Mouse (Mus musculus): ENCODE measurements around the gene Psen1. TPM values are rescaled to one million over a fixed set of nuclear protein-coding genes. Genes with fewer than 3 reads are reported as not detected.
A peak's percentile ranks its signal among the peaks of the same experiment; 100 is the strongest.

The Psen1 gene
- polyA plus RNA-seq, 1 experiment, result 109 TPM

GRCm38 (mm10) chr12:83706951-83707350 is 19.0 kb downstream of the Psen1 start:
- no peaks in the 10 kb centered on the region for H3K27me3 ChIP-seq (ENCODE audit: control insufficient read depth, insufficient read depth, low read length)
- TF ChIP-seq POLR2A (IDR thresholded peaks at IDR 0.05; ENCODE audit: control insufficient read depth, low read depth, low read length), result no peak
- no peak for TF ChIP-seq CTCF (IDR thresholded peaks at IDR 0.05; ENCODE audit: control insufficient read depth, insufficient read depth, insufficient replicate concordance, low read depth, low read length)
- no peak overlapping the region for H3K4me3 ChIP-seq (ENCODE audit: control insufficient read depth, low read depth, low read length)
- H3K36me3 ChIP-seq (ENCODE audit: control insufficient read depth, insufficient read depth, low read length), result peaks cover 1% of the 10 kb centered on the region; the same call in 1 of the 2 replicates
- no peak overlapping the region for H3K27ac ChIP-seq (ENCODE audit: control insufficient read depth, insufficient read depth, low read depth, low read length)
- H3K4me1 ChIP-seq (ENCODE audit: control insufficient read depth, insufficient read depth, low read length), result no peaks in the 10 kb centered on the region

DNA sequence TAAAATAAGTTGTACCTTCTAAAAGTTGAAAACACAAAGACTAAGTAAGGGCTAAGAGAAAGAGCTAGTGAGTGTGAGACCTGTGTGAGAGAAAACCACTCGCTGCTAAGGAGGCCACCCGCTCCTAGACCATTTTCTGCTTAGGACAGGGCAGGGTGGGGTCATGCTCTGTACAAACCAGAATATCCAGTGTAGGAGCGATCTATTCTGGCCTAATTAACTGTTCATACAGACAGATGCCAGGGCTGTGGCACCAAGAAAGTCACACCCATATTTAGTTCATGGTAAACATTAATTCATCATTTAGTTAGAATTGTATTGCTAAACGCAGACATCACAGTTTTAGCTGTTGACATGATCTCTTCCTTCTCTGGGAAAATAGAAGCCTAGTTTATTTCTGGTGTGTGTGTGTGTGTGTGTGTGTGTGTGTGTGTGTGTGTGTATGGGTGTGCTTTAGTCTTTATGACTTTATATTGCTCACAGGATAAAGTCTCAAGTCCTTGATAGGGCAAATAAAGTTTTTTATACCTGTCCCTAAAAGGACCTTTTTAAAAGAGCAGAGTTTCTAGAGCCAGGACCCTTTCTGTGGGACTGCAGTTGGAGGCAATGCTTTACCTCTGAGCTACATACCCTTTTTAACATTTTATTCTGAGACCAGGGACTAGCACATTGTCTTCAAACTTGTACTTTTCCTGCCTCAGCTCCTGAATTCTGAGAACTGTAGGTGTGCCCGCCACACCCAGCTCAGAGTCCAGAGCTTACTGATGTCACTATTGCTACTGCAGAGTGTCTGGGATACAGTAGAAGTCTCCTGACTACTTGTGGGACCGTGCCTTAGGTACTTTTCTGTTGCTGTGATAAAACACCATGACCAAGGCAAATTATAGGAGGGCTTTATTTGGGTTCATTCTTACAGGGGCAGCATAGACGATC is 20.5 kb downstream of the Psen1 start:
- H3K27me3 ChIP-seq (ENCODE audit: control insufficient read depth, insufficient read depth, low read length), result no peaks in the 10 kb centered on the region
- H3K4me1 ChIP-seq (ENCODE audit: control insufficient read depth, insufficient read depth, low read length), result no peaks in the 10 kb centered on the region
- peak overlapping the region; percentile 66; the same call in 1 of the 2 replicates for H3K27ac ChIP-seq (ENCODE audit: control insufficient read depth, insufficient read depth, low read depth, low read length)
- TF ChIP-seq POLR2A (IDR thresholded peaks at IDR 0.05; ENCODE audit: control insufficient read depth, low read depth, low read length), result no peak
- no peak for TF ChIP-seq CTCF (IDR thresholded peaks at IDR 0.05; ENCODE audit: control insufficient read depth, insufficient read depth, insufficient replicate concordance, low read depth, low read length)
- peaks cover 4% of the 10 kb centered on the region; the same call in 1 of the 2 replicates for H3K36me3 ChIP-seq (ENCODE audit: control insufficient read depth, insufficient read depth, low read length)
- no peak overlapping the region for H3K4me3 ChIP-seq (ENCODE audit: control insufficient read depth, low read depth, low read length)

GRCm38 (mm10) chr12:83709934-83710333 is 22.0 kb downstream of the Psen1 start:
- Histone ChIP-seq H3K4me3 (ENCODE audit: control insufficient read depth, low read depth, low read length) (no peak overlapping the region), H3K27me3 (ENCODE audit: control insufficient read depth, insufficient read depth, low read length) (no peaks in the 10 kb centered on the region), H3K36me3 (ENCODE audit: control insufficient read depth, insufficient read depth, low read length) (peaks cover 4% of the 10 kb centered on the region; the same call in 1 of the 2 replicates), H3K27ac (ENCODE audit: control insufficient read depth, insufficient read depth, low read depth, low read length) (no peak overlapping the region), H3K4me1 (ENCODE audit: control insufficient read depth, insufficient read depth, low read length) (no peaks in the 10 kb centered on the region)
- TF ChIP-seq POLR2A (IDR thresholded peaks at IDR 0.05; ENCODE audit: control insufficient read depth, low read depth, low read length) (no peak), CTCF (IDR thresholded peaks at IDR 0.05; ENCODE audit: control insufficient read depth, insufficient read depth, insufficient replicate concordance, low read depth, low read length) (no peak)

DNA sequence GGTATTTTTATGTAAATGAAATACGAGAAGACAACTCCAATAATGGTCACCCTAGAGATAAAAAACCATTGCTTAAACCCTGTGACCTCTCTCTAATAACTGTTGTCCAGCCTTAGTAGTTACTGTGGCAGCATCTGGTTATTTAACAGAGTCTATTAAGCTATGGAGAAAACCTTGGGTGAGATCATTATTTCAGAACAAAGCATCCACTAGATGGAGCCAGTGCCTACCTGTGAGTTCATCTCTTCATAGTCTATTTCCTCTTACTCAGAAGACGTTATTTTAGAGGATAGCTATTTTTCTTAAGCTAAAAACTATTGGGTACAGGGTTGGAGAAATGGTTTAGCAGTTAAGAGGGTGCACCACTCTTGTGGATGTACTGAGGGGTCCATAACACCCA is 25.8 kb downstream of the Psen1 start:
- no peak for TF ChIP-seq CTCF (IDR thresholded peaks at IDR 0.05; ENCODE audit: control insufficient read depth, insufficient read depth, insufficient replicate concordance, low read depth, low read length)
- no peak for TF ChIP-seq POLR2A (IDR thresholded peaks at IDR 0.05; ENCODE audit: control insufficient read depth, low read depth, low read length)
- Histone ChIP-seq H3K27ac (ENCODE audit: control insufficient read depth, insufficient read depth, low read depth, low read length) (no peak overlapping the region), H3K4me1 (ENCODE audit: control insufficient read depth, insufficient read depth, low read length) (no peaks in the 10 kb centered on the region), H3K4me3 (ENCODE audit: control insufficient read depth, low read depth, low read length) (no peak overlapping the region), H3K27me3 (ENCODE audit: control insufficient read depth, insufficient read depth, low read length) (no peaks in the 10 kb centered on the region), H3K36me3 (ENCODE audit: control insufficient read depth, insufficient read depth, low read length) (peaks cover 7% of the 10 kb centered on the region)

- no peak for TF ChIP-seq CTCF (IDR thresholded peaks at IDR 0.05; ENCODE audit: control insufficient read depth, insufficient read depth, insufficient replicate concordance, low read depth, low read length)
- TF ChIP-seq POLR2A (IDR thresholded peaks at IDR 0.05; ENCODE audit: control insufficient read depth, low read depth, low read length), result no peak
- Histone ChIP-seq H3K4me3 (ENCODE audit: control insufficient read depth, low read depth, low read length) (no peak overlapping the region), H3K27ac (ENCODE audit: control insufficient read depth, insufficient read depth, low read depth, low read length) (peak overlapping the region; percentile 63), H3K36me3 (ENCODE audit: control insufficient read depth, insufficient read depth, low read length) (peaks cover 6% of the 10 kb centered on the region), H3K27me3 (ENCODE audit: control insufficient read depth, insufficient read depth, low read length) (no peaks in the 10 kb centered on the region), H3K4me1 (ENCODE audit: control insufficient read depth, insufficient read depth, low read length) (0 out of 2 replicates have a peak, but pooled peaks cover 3% of the 10 kb centered on the region)
Measured at GRCm38 (mm10) chr12:83716416-83717184, 28.6 kb downstream of the Psen1 start.

GRCm38 (mm10) chr12:83719431-83719830 is 31.5 kb downstream of the Psen1 start:
- Histone ChIP-seq H3K27ac (ENCODE audit: control insufficient read depth, insufficient read depth, low read depth, low read length) (no peak overlapping the region), H3K36me3 (ENCODE audit: control insufficient read depth, insufficient read depth, low read length) (peaks cover 4% of the 10 kb centered on the region), H3K27me3 (ENCODE audit: control insufficient read depth, insufficient read depth, low read length) (no peaks in the 10 kb centered on the region), H3K4me1 (ENCODE audit: control insufficient read depth, insufficient read depth, low read length) (0 out of 2 replicates have a peak, but pooled peaks cover 3% of the 10 kb centered on the region), H3K4me3 (ENCODE audit: control insufficient read depth, low read depth, low read length) (no peak overlapping the region)
- TF ChIP-seq POLR2A (IDR thresholded peaks at IDR 0.05; ENCODE audit: control insufficient read depth, low read depth, low read length) (no peak), CTCF (IDR thresholded peaks at IDR 0.05; ENCODE audit: control insufficient read depth, insufficient read depth, insufficient replicate concordance, low read depth, low read length) (no peak)

GRCm38 (mm10) chr12:83721281-83721680 is 33.3 kb downstream of the Psen1 start:
- TF ChIP-seq CTCF (IDR thresholded peaks at IDR 0.05; ENCODE audit: control insufficient read depth, insufficient read depth, insufficient replicate concordance, low read depth, low read length) (no peak), POLR2A (IDR thresholded peaks at IDR 0.05; ENCODE audit: control insufficient read depth, low read depth, low read length) (no peak)
- Histone ChIP-seq H3K36me3 (ENCODE audit: control insufficient read depth, insufficient read depth, low read length) (peaks cover 7% of the 10 kb centered on the region), H3K27ac (ENCODE audit: control insufficient read depth, insufficient read depth, low read depth, low read length) (peak overlapping the region; percentile 28), H3K4me3 (ENCODE audit: control insufficient read depth, low read depth, low read length) (no peak overlapping the region), H3K4me1 (ENCODE audit: control insufficient read depth, insufficient read depth, low read length) (0 out of 2 replicates have a peak, but pooled peaks cover 3% of the 10 kb centered on the region), H3K27me3 (ENCODE audit: control insufficient read depth, insufficient read depth, low read length) (no peaks in the 10 kb centered on the region)
